8 mouse cellular contexts compared by ENCODE assay signal in the genomic region with DNA sequence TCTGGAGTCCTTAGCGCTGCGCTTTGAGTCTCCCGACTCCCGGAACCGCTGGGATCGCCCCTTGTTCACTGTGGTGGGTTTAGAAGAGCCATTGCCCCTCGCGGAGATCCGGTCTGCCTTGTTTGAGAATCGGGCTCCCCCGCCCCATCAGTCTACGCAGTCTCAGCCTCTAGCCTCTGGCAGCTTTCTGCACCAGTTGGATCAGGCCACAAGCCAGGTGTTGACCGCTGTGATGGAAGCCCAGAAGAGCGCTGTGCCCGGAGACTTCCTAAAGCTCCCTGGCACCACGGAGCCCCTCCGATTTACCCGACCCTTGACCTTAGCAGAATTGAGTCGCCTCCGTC. TPM values are rescaled to one million over a fixed set of nuclear protein-coding genes. Genes with fewer than 3 reads are reported as not detected.
DNase-seq lines count a peak whose midpoint lies in the region; ATAC-seq and TF ChIP-seq lines count a peak whose summit lies in the region.

A gene (minus strand): TSS at position 115 of the 344 bp plus-strand sequence.

- 5% methylated on average over 20 of the region's 20 CpGs for WGBS in kidney, postnatal 0 days
- WGBS in heart, embryonic 16.5 days: 9% methylated on average over 20 of the region's 20 CpGs
- WGBS in liver, embryonic 16.5 days (ENCODE audit: insufficient replicate concordance): 4% methylated on average over 20 of the region's 20 CpGs

- peak within 1 kb of the TSS; percentile 98 for H3K27ac ChIP-seq in kidney, postnatal 0 days
- H3K27ac ChIP-seq in MEL (ENCODE audit: control insufficient read depth, low read depth, low read length): peak within 1 kb of the TSS; percentile 58
- peak within 1 kb of the TSS; percentile 89 for H3K27ac ChIP-seq in heart, embryonic 16.5 days (ENCODE audit: low read length)
- H3K27ac ChIP-seq in liver, embryonic 16.5 days (ENCODE audit: low read length): peak within 1 kb of the TSS; percentile 83

- H3K9me3 ChIP-seq in kidney, postnatal 0 days (replicated peaks; ENCODE audit: low read length): no peaks in the 10 kb centered on the region
- H3K9me3 ChIP-seq in MEL (replicated peaks; ENCODE audit: insufficient read depth, low read length): no peaks in the 10 kb centered on the region
- H3K9me3 ChIP-seq in heart, embryonic 16.5 days (replicated peaks; ENCODE audit: control insufficient read depth, low read length): no peaks in the 10 kb centered on the region
- H3K9me3 ChIP-seq in liver, embryonic 16.5 days (replicated peaks; ENCODE audit: control insufficient read depth, low read length): no peaks in the 10 kb centered on the region

- peaks cover 29% of the 10 kb centered on the region for H3K79me2 ChIP-seq in MEL (ENCODE audit: control insufficient read depth, insufficient read depth, low read length, poor library complexity)

- H3K9ac ChIP-seq in kidney, postnatal 0 days (ENCODE audit: low read depth, low read length): peak within 1 kb of the TSS; percentile 86
- peak within 1 kb of the TSS; percentile 79 for H3K9ac ChIP-seq in MEL (ENCODE audit: control insufficient read depth, low read depth, low read length, poor library complexity, severe bottlenecking)
- peak within 1 kb of the TSS; percentile 84 for H3K9ac ChIP-seq in heart, embryonic 16.5 days (ENCODE audit: low read length)
- peak within 1 kb of the TSS; percentile 81 for H3K9ac ChIP-seq in liver, embryonic 16.5 days (ENCODE audit: low read depth, low read length)

- no peak for DNase-seq in kidney, postnatal 0 days (ENCODE audit: low spot score)
- DNase-seq in kidney, adult 9 months: no peak
- DNase-seq in MEL (ENCODE audit: low read depth, low spot score): no peak
- DNase-seq in cerebellum, postnatal 10 days: peak; percentile 64 to 69
- DNase-seq in skeletal muscle tissue, adult 2 months (ENCODE audit: low read depth, low spot score): peak; percentile 7
- no peak for DNase-seq in adrenal gland, adult 2 months

- TF ChIP-seq POLR2A in MEL (IDR thresholded peaks at IDR 0.05; ENCODE audit: control insufficient read depth in 1 of 2, insufficient read depth in 1 of 2, low read depth in 1 of 2, low read length in 2 of 2, poor library complexity in 1 of 2): no peak

- peaks cover 7% of the 10 kb centered on the region for H3K4me1 ChIP-seq in kidney, postnatal 0 days (replicated peaks; ENCODE audit: insufficient read depth, low read length)
- H3K4me1 ChIP-seq in MEL (ENCODE audit: control insufficient read depth in 1 of 2, insufficient read depth in 2 of 2, low read length in 2 of 2): peaks cover 0 to 7% of the 10 kb centered on the region in 2 experiments; a peak in 2 of 4 replicates
- H3K4me1 ChIP-seq in heart, embryonic 16.5 days (ENCODE audit: control insufficient read depth, insufficient read depth, low read length): peaks cover 13% of the 10 kb centered on the region
- peaks cover 9% of the 10 kb centered on the region for H3K4me1 ChIP-seq in liver, embryonic 16.5 days (ENCODE audit: control insufficient read depth, low read depth, low read length)

- ATAC-seq in kidney, postnatal 0 days (replicated peaks; ENCODE audit: low FRiP score, low read depth): peak; percentile 53; the same call in 1 of the 2 replicates
- peak; percentile 43 for ATAC-seq in heart, embryonic 16.5 days (replicated peaks; ENCODE audit: extremely low read depth, insufficient read depth, low FRiP score)
- peak; percentile 31 for ATAC-seq in liver, embryonic 16.5 days (ENCODE audit: low read depth)

- peak within 1 kb of the TSS; percentile 76 for H3K4me3 ChIP-seq in kidney, postnatal 0 days (replicated peaks; ENCODE audit: low read depth, low read length)
- peak within 1 kb of the TSS; percentile 76 for H3K4me3 ChIP-seq in MEL (ENCODE audit: control insufficient read depth in 1 of 2, insufficient read depth in 1 of 2, low read depth in 2 of 2, low read length in 2 of 2)
- H3K4me3 ChIP-seq in heart, embryonic 16.5 days (ENCODE audit: low read length): peak within 1 kb of the TSS; percentile 79
- H3K4me3 ChIP-seq in liver, embryonic 16.5 days (ENCODE audit: low read depth, low read length): peak within 1 kb of the TSS; percentile 97

- peak within 1 kb of the TSS; percentile 98 for H3K4me2 ChIP-seq in kidney, postnatal 0 days (ENCODE audit: low read length)
- H3K4me2 ChIP-seq in heart, embryonic 16.5 days (ENCODE audit: low read depth, low read length): peak within 1 kb of the TSS; percentile 92
- H3K4me2 ChIP-seq in liver, embryonic 16.5 days (ENCODE audit: low read depth, low read length): peak within 1 kb of the TSS; percentile 94

- TF ChIP-seq CTCF in kidney, postnatal 0 days (IDR thresholded peaks at IDR 0.05; ENCODE audit: low read depth): no peak
- no peak for TF ChIP-seq CTCF in MEL (IDR thresholded peaks at IDR 0.05 in 2 of 3, conservative IDR thresholded peaks at IDR 0.05 in 1 of 3; ENCODE audit: control insufficient read depth in 1 of 3, insufficient read depth in 1 of 3, low read depth in 2 of 3, low read length in 3 of 3, poor library complexity in 1 of 3, severe bottlenecking in 1 of 3)

- H3K36me3 ChIP-seq in kidney, postnatal 0 days (ENCODE audit: insufficient read depth, low read length): peaks cover 4% of the 10 kb centered on the region; the same call in 1 of the 2 replicates
- H3K36me3 ChIP-seq in MEL (ENCODE audit: control insufficient read depth in 1 of 2, insufficient read depth in 2 of 2, low read length in 2 of 2): peaks cover 2 to 19% of the 10 kb centered on the region in 2 experiments; a peak in 3 of 4 replicates
- no peaks in the 10 kb centered on the region for H3K36me3 ChIP-seq in heart, embryonic 16.5 days (ENCODE audit: control insufficient read depth, insufficient read depth)
- H3K36me3 ChIP-seq in liver, embryonic 16.5 days (ENCODE audit: control insufficient read depth, insufficient read depth): no peaks in the 10 kb centered on the region

- TF ChIP-seq EP300 in MEL (IDR thresholded peaks at IDR 0.05; ENCODE audit: low read depth in 1 of 2, low read length in 2 of 2): no peak

- H3K27me3 ChIP-seq in kidney, postnatal 0 days (ENCODE audit: insufficient read depth, low read length): no peaks in the 10 kb centered on the region
- no peaks in the 10 kb centered on the region for H3K27me3 ChIP-seq in MEL (ENCODE audit: control insufficient read depth in 1 of 2, insufficient read depth in 2 of 2, low read length in 2 of 2)
- no peaks in the 10 kb centered on the region for H3K27me3 ChIP-seq in heart, embryonic 16.5 days (ENCODE audit: control insufficient read depth, insufficient read depth, low read length)
- H3K27me3 ChIP-seq in liver, embryonic 16.5 days (ENCODE audit: control insufficient read depth, insufficient read depth, low read depth, low read length): no peaks in the 10 kb centered on the region

- TF ChIP-seq RAD21 in MEL (IDR thresholded peaks at IDR 0.05; ENCODE audit: low read depth, low read length): no peak

TF ChIP-seq in MEL, 35 proteins besides CTCF, POLR2A, EP300 and RAD21:
- TF ChIP-seq TBP (IDR thresholded peaks at IDR 0.05; ENCODE audit: low read depth, low read length) (no peak), SIN3A (IDR thresholded peaks at IDR 0.05; ENCODE audit: low read length) (0 out of 2 replicates have a peak, but pooled peaks have one; percentile 7)
TF ChIP-seq in MEL: peak in this region for 1.

RNA-seq across cellular contexts. Expression of the gene that starts here (rescaled TPM):
- 1.8 and 2.4 TPM in 2 replicates for polyA plus RNA-seq in kidney, postnatal 0 days (2015; fragmentation: Nextera tagmentation; extraction: Ambion mirVana)
- 6.8 and 11.6 TPM in 2 replicates for total RNA-seq in MEL (2012; rRNA removed)
- polyA plus RNA-seq in MEL (2012; ENCODE audit: insufficient read depth in 1 of 2, insufficient read length in 2 of 2, low read depth in 1 of 2, low replicate concordance in 2 of 2, missing spikeins in 1 of 2): under 1 TPM in 1 of 2 experiments, not detected in 1; 0.56 TPM
- polyA plus RNA-seq in heart, embryonic 16.5 days (2015; fragmentation: Nextera tagmentation; extraction: Ambion mirVana): 1.00 and 1.2 TPM in 2 replicates
- polyA plus RNA-seq in liver, embryonic 16.5 days (2015; fragmentation: Nextera tagmentation; extraction: Ambion mirVana): 0.11 and 0.16 TPM in 2 replicates
- not detected for total RNA-seq in adrenal gland, adult 2 months (2021)
- 0.26 TPM in 1 of 2 replicates, not detected in the other for polyA plus RNA-seq in adrenal gland, adult 2 months (2012; rRNA removed)

Comparison
In these comparisons a context has a peak if more than half of its experiments do, and no peak if none do; other contexts are left out.
1. Peak in ATAC-seq, H3K4me3 ChIP-seq, H3K27ac ChIP-seq, H3K9ac ChIP-seq and H3K4me2 ChIP-seq in liver, embryonic 16.5 days; RNA of the gene not detected or under 1 TPM.
2. DNase-seq: peak in cerebellum, postnatal 10 days (2 of 2) and skeletal muscle tissue, adult 2 months (single experiment); none in kidney, postnatal 0 days (single experiment), kidney, adult 9 months (single experiment), MEL (single experiment) and adrenal gland, adult 2 months (single experiment).
3. Peak in every context shown above with its lines, with median percentiles within 50 percentile points of each other: ATAC-seq, H3K27ac ChIP-seq, H3K4me2 ChIP-seq, H3K4me3 ChIP-seq and H3K9ac ChIP-seq.